Mouse (Mus musculus) lung, postnatal 25 days (tissue): ENCODE results near the gene Pik3r4.
"Not testable (repeated sequence)": the region's sequence is repeated elsewhere in the genome, so short reads cannot be mapped to it uniquely, and the experiment has no call there.

ENCODE experiments used
- DNase-seq: peaks from one replicate; pipeline ENCODE4 v3.0.0; 2022; ENCODE audit warnings: low spot score

Gene Pik3r4

GRCm38 (mm10) chr9:105642460-105643371 lies at the start of gene Pik3r4:
Gene Pik3r4, plus strand, starts transcription at chr9:105642978.
- peak; percentile 94 for DNase-seq

- DNase-seq: no peak
Observed at GRCm38 (mm10) chr9:105598906-105599305, 43.9 kb upstream of the Pik3r4 start.

GRCm38 (mm10) chr9:105611980-105612771 lies 30.6 kb upstream of the Pik3r4 start:
- no peak for DNase-seq

- no peak for DNase-seq
Observed at GRCm38 (mm10) chr9:105612919-105613318, 29.9 kb upstream of the Pik3r4 start.

GRCm38 (mm10) chr9:105615952-105616351 lies 26.8 kb upstream of the Pik3r4 start:
- no peak for DNase-seq

- DNase-seq: peak; percentile 21
Observed at GRCm38 (mm10) chr9:105617274-105617673, 25.5 kb upstream of the Pik3r4 start.

GRCm38 (mm10) chr9:105633961-105634360 lies 8.8 kb upstream of the Pik3r4 start:
- no peak for DNase-seq

- DNase-seq: not testable (repeated sequence)
Observed at GRCm38 (mm10) chr9:105641377-105641776, 1.4 kb upstream of the Pik3r4 start.

GRCm38 (mm10) chr9:105656189-105656588 lies 13.4 kb downstream of the Pik3r4 start:
- no peak for DNase-seq

GRCm38 (mm10) chr9:105658216-105658615 lies 15.4 kb downstream of the Pik3r4 start:
- no peak for DNase-seq

GRCm38 (mm10) chr9:105659877-105660276 lies 17.1 kb downstream of the Pik3r4 start:
- no peak for DNase-seq

GRCm38 (mm10) chr9:105665269-105665668 lies 22.5 kb downstream of the Pik3r4 start:
- no peak for DNase-seq

- no peak for DNase-seq
Observed at GRCm38 (mm10) chr9:105670916-105671315, 28.1 kb downstream of the Pik3r4 start.

- no peak for DNase-seq
Observed at GRCm38 (mm10) chr9:105672032-105672431, 29.3 kb downstream of the Pik3r4 start.

GRCm38 (mm10) chr9:105675941-105676340 lies 33.2 kb downstream of the Pik3r4 start:
- no peak for DNase-seq

- DNase-seq: no peak
Observed at GRCm38 (mm10) chr9:105681386-105681785, 38.6 kb downstream of the Pik3r4 start.

GRCm38 (mm10) chr9:105684549-105685165 lies 41.9 kb downstream of the Pik3r4 start:
- DNase-seq: no peak

GRCm38 (mm10) chr9:105689485-105689884 lies 46.7 kb downstream of the Pik3r4 start:
- DNase-seq: no peak

- DNase-seq: no peak
Observed at GRCm38 (mm10) chr9:105692472-105692871, 49.7 kb downstream of the Pik3r4 start.

- DNase-seq: no peak
Observed at GRCm38 (mm10) chr9:105693056-105693455, 50.3 kb downstream of the Pik3r4 start.

- DNase-seq: peak; percentile 75
Observed at GRCm38 (mm10) chr9:105693854-105694253, 51.1 kb downstream of the Pik3r4 start.

- DNase-seq: no peak
Observed at GRCm38 (mm10) chr9:105696818-105697564, 54.2 kb downstream of the Pik3r4 start.
